Mouse (Mus musculus) embryonic facial prominence, embryonic 12.5 days (tissue): ENCODE measurements at regions not wholly inside any gene's neighbourhood (a gene's known extent, or its start where the extent isn't known, plus 50 kb on each side); places are given as distances from the start of the nearest gene placed in this dataset.

ENCODE experiments used
- ATAC-seq: fragments of 200-750 bp; cut with Nextera tagmentation; 2 replicates; pipeline ENCODE4 v1.8.0; 2017; ENCODE audit not compliant: insufficient number of reproducible peaks, insufficient read depth, low FRiP score, low TSS enrichment
- H3K27ac ChIP-seq: fragments of 300-500 bp; sonication (generic); 2 replicates; pipeline ENCODE4 v1.5.1; 2016; ENCODE audit warnings: mild to moderate bottlenecking
- H3K27me3 ChIP-seq: fragments of 300-500 bp; sonication (generic); 2 replicates; pipeline ENCODE4 v1.6.1; 2016; ENCODE audit warnings: mild to moderate bottlenecking, moderate library complexity
- H3K36me3 ChIP-seq: fragments of 300-500 bp; sonication (generic); 2 replicates; pipeline ENCODE4 v1.6.1; 2016; ENCODE audit warnings: mild to moderate bottlenecking
- H3K4me1 ChIP-seq: fragments of 300-500 bp; sonication (generic); 2 replicates; pipeline ENCODE4 v1.6.1; 2016
- H3K4me2 ChIP-seq: fragments of 300-500 bp; sonication (generic); replicated peaks from 2 replicates; pipeline ENCODE4 v1.6.1; 2016; ENCODE audit warnings: mild to moderate bottlenecking, moderate library complexity
- H3K4me3 ChIP-seq: fragments of 300-500 bp; sonication (generic); 2 replicates; pipeline ENCODE4 v1.5.1; 2016; ENCODE audit warnings: mild to moderate bottlenecking
- H3K9ac ChIP-seq: fragments of 300-500 bp; sonication (generic); 2 replicates; pipeline ENCODE4 v1.6.1; 2016; ENCODE audit warnings: mild to moderate bottlenecking, moderate library complexity
- H3K9me3 ChIP-seq: fragments of 300-500 bp; sonication (generic); 2 replicates; pipeline ENCODE4 v1.6.1; 2016; ENCODE audit warnings: mild to moderate bottlenecking, moderate library complexity
- WGBS: fragments of 180-500 bp; shearing (Covaris S2); methylation state at CpG from one replicate; pipeline ENCODE4 v1.1.7; 2016; 5-methylcytosine and 5-hydroxymethylcytosine counted together

GRCm38 (mm10) chrX:53976273-53977135, 179.0 kb upstream of the Xlr start:
- Histone ChIP-seq H3K27ac (no peak overlapping the region), H3K4me1 (no peaks in the 10 kb centered on the region), H3K36me3 (no peaks in the 10 kb centered on the region), H3K9me3 (no peaks in the 10 kb centered on the region), H3K9ac (no peak overlapping the region), H3K4me3 (peak overlapping the region; percentile 37), H3K27me3 (no peaks in the 10 kb centered on the region), H3K4me2 (peak overlapping the region; percentile 67)
- ATAC-seq = no peak
- WGBS = 19% methylated on average over 35 of the region's 42 CpGs

- Histone ChIP-seq H3K9me3 (no peaks in the 10 kb centered on the region), H3K27me3 (no peaks in the 10 kb centered on the region), H3K4me2 (peak overlapping the region; percentile 67), H3K27ac (no peak overlapping the region), H3K36me3 (no peaks in the 10 kb centered on the region), H3K4me3 (peak overlapping the region; percentile 37), H3K4me1 (no peaks in the 10 kb centered on the region), H3K9ac (no peak overlapping the region)
- 23% methylated on average over 28 of the region's 28 CpGs for WGBS
- no peak for ATAC-seq
Measured at GRCm38 (mm10) chrX:53975545-53976272, 178.2 kb upstream of the Xlr start.

- no peak overlapping the region for H3K27ac ChIP-seq
Measured at GRCm38 (mm10) chrX:53974732-53975544, 177.4 kb upstream of the Xlr start.

More at GRCm38 (mm10) chrX:53974732-53975544, 177.4 kb upstream of the Xlr start:
- 17% methylated on average over 47 of the region's 52 CpGs for WGBS
- Histone ChIP-seq H3K36me3 (no peaks in the 10 kb centered on the region), H3K4me3 (peak overlapping the region; percentile 37), H3K4me1 (no peaks in the 10 kb centered on the region), H3K9me3 (no peaks in the 10 kb centered on the region), H3K27me3 (no peaks in the 10 kb centered on the region), H3K4me2 (peak overlapping the region; percentile 67), H3K9ac (no peak overlapping the region)
- ATAC-seq = no peak
